Mouse (Mus musculus): ENCODE results near the gene Ptges. TPM values are rescaled to one million over a fixed set of nuclear protein-coding genes. Genes with fewer than 3 reads are reported as not detected.

Gene Ptges
- total RNA-seq (2012; rRNA removed): not detected in 2 replicates
- not detected for polyA plus RNA-seq (2012; ENCODE audit: insufficient read depth in 1 of 2, insufficient read length in 2 of 2, low read depth in 1 of 2, low replicate concordance in 2 of 2, missing spikeins in 1 of 2)

DNA sequence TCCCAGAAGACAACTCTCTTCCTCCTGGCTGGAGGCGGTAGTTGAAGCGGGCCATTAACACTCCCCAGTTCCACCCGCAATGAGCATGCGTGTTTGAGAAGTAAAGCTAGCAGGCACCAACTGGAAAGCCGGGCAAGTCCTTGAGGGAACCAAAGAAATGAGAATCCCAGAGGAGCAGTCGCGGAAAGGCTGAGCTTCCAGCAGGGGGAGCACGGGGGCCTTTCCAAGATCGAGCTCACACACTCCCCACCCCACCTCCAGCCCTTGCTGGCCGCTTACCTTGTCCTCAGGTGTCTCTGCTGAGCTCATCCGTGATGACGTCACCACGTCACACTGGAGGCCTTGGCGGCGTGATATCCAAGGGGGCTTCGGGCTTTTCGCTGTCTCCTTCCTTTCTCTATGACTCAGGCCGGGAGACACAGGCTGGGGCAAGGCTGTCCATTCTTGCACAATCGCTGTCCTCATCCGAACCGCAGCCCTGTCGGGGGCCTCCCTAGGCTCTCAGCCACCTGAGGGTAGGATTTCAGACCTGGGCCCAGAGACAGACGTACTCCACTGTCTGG is at the start of gene Ptges:
TSS of gene Ptges (minus strand) at position 381 of the 563 bp plus-strand sequence.
- peak; percentile 79 for DNase-seq (ENCODE audit: low read depth, low spot score)
- H3K79me2 ChIP-seq (ENCODE audit: control insufficient read depth, insufficient read depth, low read length, poor library complexity): no peaks in the 10 kb centered on the region; the same call in 1 of the 2 replicates
- no peaks in the 10 kb centered on the region; a peak in 1 of 4 replicates for H3K27me3 ChIP-seq (ENCODE audit: control insufficient read depth in 1 of 2, insufficient read depth in 2 of 2, low read length in 2 of 2)
- no peaks in the 10 kb centered on the region for H3K9me3 ChIP-seq (replicated peaks; ENCODE audit: insufficient read depth, low read length)
- H3K4me1 ChIP-seq (ENCODE audit: control insufficient read depth in 1 of 2, insufficient read depth in 2 of 2, low read length in 2 of 2): peaks cover 0 to 12% of the 10 kb centered on the region in 2 experiments; a peak in 3 of 4 replicates
- TF ChIP-seq MAX (IDR thresholded peaks at IDR 0.05; ENCODE audit: low read length) (no peak; the same call in 1 of the 2 replicates), GATA1 (IDR thresholded peaks at IDR 0.05; ENCODE audit: low read depth, low read length) (no peak), NELFE (IDR thresholded peaks at IDR 0.05; ENCODE audit: low read depth, low read length) (no peak; the same call in 1 of the 2 replicates), UBTF (IDR thresholded peaks at IDR 0.05; ENCODE audit: borderline replicate concordance, insufficient read depth, low read depth, low read length) (no peak), ETS1 (IDR thresholded peaks at IDR 0.05; ENCODE audit: low read depth, low read length) (no peak), JUND (IDR thresholded peaks at IDR 0.05; ENCODE audit: low read depth, low read length) (0 out of 2 replicates have a peak, but pooled peaks have one; percentile 17), CTCF (IDR thresholded peaks at IDR 0.05 in 2 of 3, conservative IDR thresholded peaks at IDR 0.05 in 1 of 3; ENCODE audit: control insufficient read depth in 1 of 3, insufficient read depth in 1 of 3, low read depth in 2 of 3, low read length in 3 of 3, poor library complexity in 1 of 3, severe bottlenecking in 1 of 3) (peak; percentile 56 to 72 (median 59); a peak in 5 of 6 replicates), SIN3A (IDR thresholded peaks at IDR 0.05; ENCODE audit: low read length) (no peak), E2F4 (IDR thresholded peaks at IDR 0.05; ENCODE audit: borderline replicate concordance, low read depth, low read length) (no peak), MXI1 (IDR thresholded peaks at IDR 0.05; ENCODE audit: low read depth, low read length) (no peak), NRF1 (IDR thresholded peaks at IDR 0.05; ENCODE audit: insufficient read depth, low read depth, low read length, poor library complexity, severe bottlenecking) (peak; percentile 54; the same call in 1 of the 2 replicates), HCFC1 (IDR thresholded peaks at IDR 0.05; ENCODE audit: low read depth, low read length) (0 out of 2 replicates have a peak, but pooled peaks have one; percentile 25), USF2 (IDR thresholded peaks at IDR 0.05; ENCODE audit: borderline replicate concordance in 1 of 2, insufficient read depth in 1 of 2, low read depth in 1 of 2, low read length in 2 of 2) (no peak), ELF1 (IDR thresholded peaks at IDR 0.05; ENCODE audit: low read depth, low read length) (0 out of 2 replicates have a peak, but pooled peaks have one; percentile 16), RCOR1 (IDR thresholded peaks at IDR 0.05; ENCODE audit: low read depth, low read length) (no peak), USF1 (IDR thresholded peaks at IDR 0.05; ENCODE audit: low read depth, low read length) (no peak), EP300 (IDR thresholded peaks at IDR 0.05; ENCODE audit: low read depth in 1 of 2, low read length in 2 of 2) (no peak), MYC (IDR thresholded peaks at IDR 0.05; ENCODE audit: low read depth, low read length) (no peak), POLR2A (IDR thresholded peaks at IDR 0.05; ENCODE audit: control insufficient read depth in 1 of 2, insufficient read depth in 1 of 2, low read depth in 1 of 2, low read length in 2 of 2, poor library complexity in 1 of 2) (no peak), POLR2AphosphoS2 (IDR thresholded peaks at IDR 0.05; ENCODE audit: low read length) (no peak), SMC3 (IDR thresholded peaks at IDR 0.05; ENCODE audit: low read depth, low read length) (peak; percentile 34), MYB (IDR thresholded peaks at IDR 0.05; ENCODE audit: low read depth, low read length) (no peak), CHD1 (IDR thresholded peaks at IDR 0.05; ENCODE audit: low read depth, low read length) (no peak), ZKSCAN1 (IDR thresholded peaks at IDR 0.05; ENCODE audit: low read depth, low read length) (no peak), CHD2 (IDR thresholded peaks at IDR 0.05; ENCODE audit: low read length) (no peak)
- H3K4me3 ChIP-seq (ENCODE audit: control insufficient read depth in 1 of 2, insufficient read depth in 1 of 2, low read depth in 2 of 2, low read length in 2 of 2): peak within 1 kb of the TSS; percentile 56 to 62
- H3K36me3 ChIP-seq (ENCODE audit: control insufficient read depth in 1 of 2, insufficient read depth in 2 of 2, low read length in 2 of 2): no peaks in the 10 kb centered on the region
- peak within 1 kb of the TSS; percentile 74 for H3K9ac ChIP-seq (ENCODE audit: control insufficient read depth, low read depth, low read length, poor library complexity, severe bottlenecking)
- H3K27ac ChIP-seq (ENCODE audit: control insufficient read depth, low read depth, low read length): peak within 1 kb of the TSS; percentile 68
